Mouse (Mus musculus): ENCODE results near the gene Gm6899. TPM values are rescaled to one million over a fixed set of nuclear protein-coding genes. Genes with fewer than 3 reads are reported as not detected.

The Gm6899 gene
- not detected in 2 replicates for polyA plus RNA-seq (2015; fragmentation: Nextera tagmentation; extraction: Ambion mirVana)

DNA sequence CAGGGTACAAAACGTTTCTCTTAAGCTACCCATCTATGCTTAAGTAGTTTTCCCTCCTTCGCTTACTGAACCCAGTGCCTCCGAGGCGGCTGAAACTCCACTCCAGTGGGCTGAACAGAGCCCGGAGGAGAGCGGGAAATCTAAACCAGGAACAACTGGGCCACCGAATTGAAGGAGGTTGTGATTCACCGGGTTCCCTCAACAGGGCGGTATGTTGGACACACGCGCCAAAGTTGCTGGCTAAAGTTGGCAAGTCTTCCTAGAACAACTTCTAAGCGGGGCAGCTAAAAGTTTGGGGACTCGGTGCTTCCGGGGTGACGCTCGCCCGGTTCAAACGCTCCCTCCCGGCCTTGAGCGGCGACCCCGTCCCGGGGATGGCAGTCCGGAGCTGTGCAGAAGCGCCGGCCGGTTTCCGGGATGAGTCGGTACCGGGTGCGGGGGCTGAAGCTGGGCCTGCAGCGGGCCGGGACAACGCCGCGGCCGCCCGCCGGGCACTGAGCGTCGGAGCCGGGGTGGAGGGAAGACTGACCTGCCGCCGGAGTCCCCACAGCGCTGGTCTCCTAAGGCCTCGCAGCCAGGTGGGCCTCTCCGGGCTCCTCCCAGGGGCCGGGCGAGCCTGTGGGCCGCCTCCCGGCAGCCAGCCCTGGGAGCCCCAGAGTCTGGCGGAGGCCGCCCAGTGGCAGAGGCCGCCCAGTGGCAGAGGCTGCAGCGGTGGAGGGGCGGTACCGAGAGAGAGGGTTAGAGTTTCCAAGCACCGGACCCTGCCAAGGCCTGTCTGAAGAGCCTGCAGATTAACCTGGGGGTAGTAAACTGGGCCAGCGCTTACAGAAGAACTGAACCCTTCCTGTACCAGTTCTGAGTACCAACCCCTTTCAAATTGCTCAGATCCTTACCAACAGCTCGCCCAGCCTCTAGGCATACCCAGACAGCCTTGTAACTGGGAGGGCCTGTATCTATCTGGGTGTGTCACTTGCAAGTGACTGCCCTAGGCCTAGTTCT lies at the start of gene Gm6899, which contains the start of gene Vrk2:
Gene Gm6899, plus strand, starts transcription at position 181 of the 999 bp plus-strand sequence.
Gene Vrk2, minus strand, starts transcription at position 939 of the 999 bp plus-strand sequence.
- Histone ChIP-seq H3K27me3 (no peaks in the 10 kb centered on the region), H3K9ac (peak within 1 kb of the TSS; percentile 53; the same call in 1 of the 2 replicates), H3K27ac (replicated peaks) (peak within 1 kb of the TSS; percentile 87), H3K9me3 (replicated peaks) (no peaks in the 10 kb centered on the region), H3K36me3 (peaks cover 3% of the 10 kb centered on the region; the same call in 1 of the 2 replicates), H3K4me3 (replicated peaks) (peak within 1 kb of the TSS; percentile 68), H3K4me2 (replicated peaks) (peak within 1 kb of the TSS; percentile 55), H3K4me1 (peaks cover 6% of the 10 kb centered on the region)
- ATAC-seq (ENCODE audit: insufficient number of reproducible peaks, low FRiP score, low TSS enrichment, low read depth), result peak; percentile 98
- whole genome bisulfite sequencing, result 1% methylated on average over 53 of the region's 60 CpGs

DNA sequence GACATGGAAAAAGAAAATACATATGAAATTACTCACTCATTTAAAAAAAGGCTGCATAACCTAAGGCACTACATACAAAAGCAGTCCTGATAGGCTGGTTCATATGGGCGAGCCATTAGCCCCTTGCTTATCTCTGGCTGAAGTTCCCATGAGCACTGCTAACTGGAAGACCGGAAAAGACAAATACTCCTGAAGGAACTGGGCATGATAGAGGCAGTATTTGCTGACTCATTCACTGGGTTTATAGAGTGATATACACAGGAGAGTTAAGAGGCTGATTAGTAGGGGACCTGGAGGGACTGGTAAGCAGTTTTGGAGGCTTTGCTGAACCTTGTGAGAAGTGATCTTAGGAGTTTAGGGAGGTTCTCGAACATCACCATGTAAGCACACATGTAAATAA lies 41.5 kb upstream of the Gm6899 start:
- Histone ChIP-seq H3K9ac (no peak overlapping the region), H3K27ac (replicated peaks) (no peak overlapping the region), H3K4me1 (no peaks in the 10 kb centered on the region), H3K9me3 (replicated peaks) (no peaks in the 10 kb centered on the region), H3K36me3 (no peaks in the 10 kb centered on the region), H3K4me3 (replicated peaks) (no peak overlapping the region), H3K4me2 (replicated peaks) (no peak overlapping the region), H3K27me3 (no peaks in the 10 kb centered on the region)
- WGBS, result 84% methylated on average over 3 of the region's 3 CpGs
- no peak for ATAC-seq (ENCODE audit: insufficient number of reproducible peaks, low FRiP score, low TSS enrichment, low read depth)

DNA sequence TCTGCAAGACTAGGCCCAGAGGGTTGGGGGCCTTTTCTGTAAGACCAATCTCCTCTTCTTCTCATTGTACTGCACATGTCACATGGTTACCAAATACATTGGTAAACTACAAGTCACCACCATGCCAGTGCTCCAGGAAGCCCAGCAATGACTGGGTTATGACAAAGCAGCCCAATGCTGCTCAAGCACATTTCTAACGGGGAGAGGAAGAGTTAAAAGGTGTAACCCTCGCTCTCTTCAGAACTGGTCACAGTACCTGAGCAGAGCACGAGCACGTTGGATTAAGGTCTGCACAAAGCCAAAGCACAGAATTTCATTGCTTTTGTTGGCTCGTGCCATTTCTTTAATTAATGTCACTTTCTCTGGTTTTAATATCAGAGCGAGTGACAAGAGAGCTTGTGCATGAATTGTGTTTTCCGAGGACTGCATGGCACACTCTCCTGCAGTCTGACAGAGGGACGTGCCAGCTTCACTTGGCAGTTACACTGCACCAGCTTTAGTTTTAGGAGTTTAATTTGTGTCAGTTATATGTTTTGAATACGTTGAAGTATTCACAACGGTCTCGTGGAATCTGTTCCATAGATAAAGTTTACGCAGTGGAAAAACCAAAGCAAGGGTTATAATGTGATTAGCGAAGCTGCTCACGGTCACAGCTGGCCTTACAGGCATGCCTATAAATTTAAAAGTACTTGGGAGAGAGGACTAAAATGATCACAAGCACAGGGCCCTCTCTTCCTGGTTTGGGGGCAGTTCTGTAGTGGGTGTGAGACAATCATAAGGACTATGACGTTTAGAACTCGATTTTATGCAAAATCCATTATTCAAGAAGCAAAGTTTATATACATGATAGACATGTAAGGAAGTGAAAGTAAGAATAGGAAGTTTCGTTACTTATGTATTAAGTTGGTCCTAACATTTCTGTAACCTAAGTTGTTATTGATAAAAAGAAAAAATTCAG lies 7.4 kb upstream of the Gm6899 start:
- WGBS, result 66% methylated on average over 17 of the region's 17 CpGs
- Histone ChIP-seq H3K9me3 (replicated peaks) (no peaks in the 10 kb centered on the region), H3K4me1 (no peaks in the 10 kb centered on the region), H3K27me3 (no peaks in the 10 kb centered on the region), H3K27ac (replicated peaks) (no peak overlapping the region), H3K4me3 (replicated peaks) (no peak overlapping the region), H3K4me2 (replicated peaks) (no peak overlapping the region), H3K36me3 (peaks cover 3% of the 10 kb centered on the region; the same call in 1 of the 2 replicates), H3K9ac (no peak overlapping the region)
- ATAC-seq (ENCODE audit: insufficient number of reproducible peaks, low FRiP score, low TSS enrichment, low read depth), result no peak

DNA sequence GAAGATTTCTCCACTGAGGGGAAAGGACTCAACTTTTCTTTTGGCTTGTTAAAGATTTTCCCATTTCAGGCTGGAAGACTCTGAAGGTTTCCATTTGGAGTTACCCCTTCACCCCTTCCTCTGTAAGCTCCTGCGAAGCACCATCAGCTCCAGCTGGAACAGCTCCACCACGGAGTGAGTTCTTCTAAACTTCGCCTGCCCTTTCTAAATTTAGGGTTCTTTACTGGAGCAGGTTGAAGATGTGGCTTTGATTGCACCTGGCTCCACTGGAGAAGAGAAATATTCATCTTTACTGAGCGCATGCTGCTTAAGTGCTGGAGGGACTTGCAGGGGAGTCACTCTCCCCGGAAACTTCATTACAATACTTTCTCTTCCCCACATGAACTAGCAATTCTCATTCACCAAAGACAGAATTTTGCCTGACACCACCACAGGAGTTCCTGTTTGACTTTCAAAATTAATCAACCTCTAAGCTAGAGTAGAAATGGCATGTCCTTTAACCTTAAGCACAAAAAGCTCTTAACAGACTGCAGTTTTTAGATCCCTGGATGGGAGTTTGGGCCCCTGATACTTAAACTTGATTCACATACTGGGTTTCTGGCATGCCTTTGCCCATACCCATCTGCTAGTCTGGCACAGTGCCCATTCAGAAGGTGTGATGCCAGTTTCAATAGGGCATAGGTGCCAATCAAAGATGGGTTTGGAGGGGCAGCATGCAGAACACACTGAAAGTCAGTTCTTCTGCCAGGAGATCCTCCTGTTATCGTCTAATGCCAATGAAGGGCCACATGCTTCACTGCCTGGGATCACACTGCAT lies 6.5 kb upstream of the Gm6899 start:
- WGBS, result 78% methylated on average over 6 of the region's 6 CpGs
- no peak for ATAC-seq (ENCODE audit: insufficient number of reproducible peaks, low FRiP score, low TSS enrichment, low read depth)
- Histone ChIP-seq H3K9ac (no peak overlapping the region), H3K4me1 (no peaks in the 10 kb centered on the region), H3K9me3 (replicated peaks) (no peaks in the 10 kb centered on the region), H3K4me2 (replicated peaks) (no peak overlapping the region), H3K27ac (replicated peaks) (no peak overlapping the region), H3K4me3 (replicated peaks) (no peak overlapping the region), H3K27me3 (no peaks in the 10 kb centered on the region), H3K36me3 (peaks cover 3% of the 10 kb centered on the region; the same call in 1 of the 2 replicates)

DNA sequence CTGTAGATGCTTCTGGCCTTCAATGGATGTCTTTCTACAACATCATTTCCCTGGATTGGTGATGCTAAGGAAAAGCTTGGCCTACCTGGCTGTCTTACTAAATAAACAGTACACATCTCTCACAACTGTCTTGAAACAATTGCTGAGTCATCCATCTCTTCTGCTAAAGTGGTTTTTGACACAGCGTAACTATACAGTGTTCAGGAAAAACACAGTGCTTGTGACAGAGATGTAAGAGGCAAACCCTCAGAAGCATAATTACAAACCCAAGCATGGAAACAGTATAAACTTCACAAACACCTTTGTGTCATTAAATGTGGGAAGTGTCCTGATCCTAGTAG lies 5.9 kb upstream of the Gm6899 start:
- Histone ChIP-seq H3K4me1 (no peaks in the 10 kb centered on the region; the same call in 1 of the 2 replicates), H3K9me3 (replicated peaks) (no peaks in the 10 kb centered on the region), H3K4me2 (replicated peaks) (no peak overlapping the region), H3K4me3 (replicated peaks) (no peak overlapping the region), H3K9ac (no peak overlapping the region), H3K36me3 (peaks cover 3% of the 10 kb centered on the region; the same call in 1 of the 2 replicates), H3K27ac (replicated peaks) (no peak overlapping the region), H3K27me3 (no peaks in the 10 kb centered on the region)
- WGBS, result 85% methylated on average over 1 of the region's 1 CpGs
- ATAC-seq (ENCODE audit: insufficient number of reproducible peaks, low FRiP score, low TSS enrichment, low read depth), result no peak

DNA sequence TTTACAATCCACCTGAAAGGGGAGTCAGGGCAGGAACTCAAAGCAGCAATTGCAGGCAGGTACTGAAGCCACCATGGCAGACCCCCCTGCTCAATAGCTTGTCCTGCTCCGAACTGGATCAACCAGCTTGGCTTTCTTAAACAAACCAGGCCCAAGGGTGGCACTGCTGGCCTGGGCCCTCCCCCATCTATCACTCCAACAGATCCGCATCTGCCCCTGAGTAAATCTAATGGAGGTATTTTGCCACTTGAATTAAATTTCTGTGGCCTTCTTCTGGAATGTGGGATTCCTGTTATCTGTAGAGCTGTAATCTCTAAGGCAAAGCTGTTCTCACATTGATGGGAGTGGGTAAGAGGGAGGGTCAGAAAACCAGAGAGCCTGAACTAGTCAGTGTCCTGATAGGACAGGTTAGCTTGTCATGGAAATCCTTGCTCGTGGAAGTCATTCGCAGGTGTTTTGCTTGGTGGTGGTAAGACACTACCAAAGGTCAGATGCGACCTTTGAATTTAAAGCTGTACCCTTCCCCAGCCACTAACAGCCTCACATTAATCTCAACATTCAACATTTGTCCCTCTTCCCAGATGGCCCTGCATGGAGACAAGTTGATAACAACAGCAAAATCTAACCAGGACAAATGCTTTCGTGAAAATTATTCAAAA lies 517 bp upstream of the Gm6899 start:
- ATAC-seq (ENCODE audit: insufficient number of reproducible peaks, low FRiP score, low TSS enrichment, low read depth), result no peak
- no peaks in the 10 kb centered on the region for H3K9me3 ChIP-seq (replicated peaks)
- 27% methylated on average over 6 of the region's 6 CpGs for WGBS
- H3K36me3 ChIP-seq, result peaks cover 3% of the 10 kb centered on the region; the same call in 1 of the 2 replicates
- peak overlapping the region; percentile 53; the same call in 1 of the 2 replicates for H3K9ac ChIP-seq
- H3K27me3 ChIP-seq, result no peaks in the 10 kb centered on the region
- H3K4me1 ChIP-seq, result peaks cover 6% of the 10 kb centered on the region
- peak overlapping the region; percentile 87 for H3K27ac ChIP-seq (replicated peaks)
- H3K4me2 ChIP-seq (replicated peaks), result peak overlapping the region; percentile 55
- peak overlapping the region; percentile 68 for H3K4me3 ChIP-seq (replicated peaks)

DNA sequence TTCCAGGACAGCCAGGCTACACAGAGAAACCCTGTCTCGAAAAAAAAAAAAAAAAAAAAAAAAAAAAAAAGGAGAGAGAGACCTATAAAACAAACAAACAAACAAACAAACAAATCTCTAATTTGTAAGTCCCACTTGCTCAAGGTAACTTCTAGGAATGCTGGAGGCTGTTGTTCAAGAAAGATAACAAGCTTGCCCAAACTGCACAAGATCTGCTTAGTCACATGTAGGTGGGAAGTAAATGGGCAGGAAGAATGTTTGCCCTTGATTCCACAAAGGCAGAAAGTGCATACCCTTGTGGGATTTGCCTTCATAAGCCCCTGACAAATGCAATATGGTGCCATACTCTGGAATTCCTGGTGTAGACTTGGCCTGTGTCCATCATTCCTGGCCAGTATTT lies 1.4 kb downstream of the Gm6899 start:
- ATAC-seq (ENCODE audit: insufficient number of reproducible peaks, low FRiP score, low TSS enrichment, low read depth), result no peak
- Histone ChIP-seq H3K9me3 (replicated peaks) (no peaks in the 10 kb centered on the region), H3K27me3 (no peaks in the 10 kb centered on the region), H3K9ac (no peak overlapping the region), H3K4me2 (replicated peaks) (no peak overlapping the region), H3K4me3 (replicated peaks) (no peak overlapping the region), H3K4me1 (peaks cover 6% of the 10 kb centered on the region), H3K36me3 (peaks cover 3% of the 10 kb centered on the region; the same call in 1 of the 2 replicates), H3K27ac (replicated peaks) (no peak overlapping the region)
- WGBS, result 83% methylated on average over 1 of the region's 1 CpGs

DNA sequence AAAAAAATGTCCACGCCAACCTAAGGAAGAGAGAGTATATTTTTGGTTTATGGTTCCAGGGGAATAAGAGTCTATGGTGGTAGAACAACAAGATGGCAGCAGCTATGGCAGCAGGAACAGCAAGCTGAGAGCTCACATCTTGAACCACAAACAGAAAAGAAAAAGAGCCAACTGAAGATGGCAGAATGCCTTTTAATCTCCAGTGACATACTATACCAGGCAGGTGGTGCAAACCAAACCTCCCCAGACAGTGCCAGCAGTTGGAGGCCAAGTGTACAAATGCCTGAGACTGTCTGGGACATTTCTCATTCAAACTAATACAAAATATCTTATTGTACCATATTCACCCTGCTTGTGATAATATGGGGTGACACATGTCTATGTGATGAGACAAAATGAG lies 3.1 kb downstream of the Gm6899 start:
- H3K9me3 ChIP-seq (replicated peaks), result no peaks in the 10 kb centered on the region
- no peak overlapping the region for H3K4me2 ChIP-seq (replicated peaks)
- H3K4me3 ChIP-seq (replicated peaks), result no peak overlapping the region
- H3K27me3 ChIP-seq, result no peaks in the 10 kb centered on the region
- no peak overlapping the region for H3K9ac ChIP-seq
- no peak for ATAC-seq (ENCODE audit: insufficient number of reproducible peaks, low FRiP score, low TSS enrichment, low read depth)
- no peaks in the 10 kb centered on the region for H3K36me3 ChIP-seq
- 95% methylated on average over 1 of the region's 1 CpGs for WGBS
- no peak overlapping the region for H3K27ac ChIP-seq (replicated peaks)
- peaks cover 6% of the 10 kb centered on the region for H3K4me1 ChIP-seq

DNA sequence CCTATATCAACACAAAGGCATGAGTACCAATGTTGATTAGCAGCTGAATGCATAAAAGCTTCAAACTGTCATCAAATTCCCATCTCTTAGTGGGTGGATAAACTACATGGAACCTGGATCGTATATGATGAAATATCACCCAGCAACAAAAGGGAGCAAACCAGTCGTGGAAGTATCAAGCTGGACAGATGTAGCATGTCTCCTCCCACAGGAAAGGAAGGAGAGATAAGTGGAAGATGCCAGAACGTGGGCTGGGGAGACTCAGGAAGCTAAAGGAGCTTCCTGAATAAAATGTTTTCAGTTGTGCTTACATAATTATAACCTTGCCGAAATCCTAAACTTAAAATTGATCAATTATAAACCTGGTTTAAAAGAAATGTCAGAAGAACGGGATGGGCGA lies 4.1 kb downstream of the Gm6899 start:
- H3K27ac ChIP-seq (replicated peaks), result no peak overlapping the region
- no peaks in the 10 kb centered on the region for H3K36me3 ChIP-seq
- 65% methylated on average over 6 of the region's 6 CpGs for WGBS
- peaks cover 6% of the 10 kb centered on the region for H3K4me1 ChIP-seq
- H3K9me3 ChIP-seq (replicated peaks), result no peaks in the 10 kb centered on the region
- no peaks in the 10 kb centered on the region for H3K27me3 ChIP-seq
- no peak overlapping the region for H3K9ac ChIP-seq
- no peak for ATAC-seq (ENCODE audit: insufficient number of reproducible peaks, low FRiP score, low TSS enrichment, low read depth)
- no peak overlapping the region for H3K4me2 ChIP-seq (replicated peaks)
- no peak overlapping the region for H3K4me3 ChIP-seq (replicated peaks)

DNA sequence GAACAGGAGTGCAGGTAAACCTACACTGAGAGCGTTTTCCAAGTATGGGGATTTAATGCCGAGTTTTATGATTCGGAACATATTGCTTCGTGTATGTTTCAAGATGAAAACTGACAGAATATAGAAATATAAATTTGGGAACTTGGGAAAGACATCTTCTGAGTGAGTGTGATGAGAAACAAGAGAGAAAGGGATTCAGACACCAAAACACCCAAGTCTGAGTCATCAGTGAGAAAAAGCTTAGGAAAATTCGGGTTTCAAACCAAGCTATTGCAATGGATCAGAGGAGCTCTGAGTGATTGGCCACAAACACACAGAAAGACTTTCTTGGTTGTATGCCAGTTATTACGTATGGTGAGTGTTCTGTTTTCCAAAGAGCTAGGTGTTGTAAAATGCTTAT lies 4.7 kb downstream of the Gm6899 start:
- Histone ChIP-seq H3K4me2 (replicated peaks) (no peak overlapping the region), H3K9me3 (replicated peaks) (no peaks in the 10 kb centered on the region), H3K27ac (replicated peaks) (no peak overlapping the region), H3K27me3 (no peaks in the 10 kb centered on the region), H3K4me1 (peaks cover under 1% of the 10 kb centered on the region), H3K4me3 (replicated peaks) (no peak overlapping the region), H3K9ac (no peak overlapping the region), H3K36me3 (no peaks in the 10 kb centered on the region)
- 63% methylated on average over 6 of the region's 6 CpGs for WGBS
- no peak for ATAC-seq (ENCODE audit: insufficient number of reproducible peaks, low FRiP score, low TSS enrichment, low read depth)
